Mouse (Mus musculus): ENCODE measurements around the gene Nckap5. TPM values are rescaled to one million over a fixed set of nuclear protein-coding genes. Genes with fewer than 3 reads are reported as not detected.

The Nckap5 gene
- polyA plus RNA-seq (2014; fragmentation: Nextera tagmentation; extraction: Ambion mirVana) = 1.6 and 3.2 TPM in 2 replicates

- WGBS (ENCODE audit: insufficient replicate concordance) = 3% methylated on average over 35 of the region's 35 CpGs
- no peak; the same call in 1 of the 2 replicates for ATAC-seq (replicated peaks; ENCODE audit: insufficient number of reproducible peaks, low FRiP score, low TSS enrichment)
Measured at GRCm38 (mm10) chr1:126830031-126830927, at the start of gene Nckap5. Gene Nckap5 (minus strand): TSS chr1:126830799.

GRCm38 (mm10) chr1:126877495-126877894 lies 46.9 kb upstream of the Nckap5 start:
- Histone ChIP-seq H3K9me3 (replicated peaks; ENCODE audit: control insufficient read depth, low read length) (no peaks in the 10 kb centered on the region), H3K36me3 (ENCODE audit: control insufficient read depth, insufficient read depth, low read length) (no peaks in the 10 kb centered on the region), H3K4me2 (no peak overlapping the region), H3K27me3 (ENCODE audit: control insufficient read depth, insufficient read depth, low read length) (no peaks in the 10 kb centered on the region), H3K4me3 (ENCODE audit: low read depth, low read length) (no peak overlapping the region), H3K4me1 (ENCODE audit: control insufficient read depth, insufficient read depth, low read length) (no peaks in the 10 kb centered on the region), H3K27ac (ENCODE audit: low read depth, low read length) (no peak overlapping the region), H3K9ac (ENCODE audit: low read depth, low read length) (no peak overlapping the region)
- ATAC-seq (replicated peaks; ENCODE audit: insufficient number of reproducible peaks, low FRiP score, low TSS enrichment) = no peak
- 88% methylated on average over 2 of the region's 2 CpGs for WGBS (ENCODE audit: insufficient replicate concordance)

More at GRCm38 (mm10) chr1:126830031-126830927, at the start of gene Nckap5:
- H3K4me1 ChIP-seq (ENCODE audit: control insufficient read depth, insufficient read depth, low read length) = no peaks in the 10 kb centered on the region; the same call in 1 of the 2 replicates
- no peaks in the 10 kb centered on the region for H3K27me3 ChIP-seq (ENCODE audit: control insufficient read depth, insufficient read depth, low read length)
- H3K9me3 ChIP-seq (replicated peaks; ENCODE audit: control insufficient read depth, low read length) = no peaks in the 10 kb centered on the region
- H3K27ac ChIP-seq (ENCODE audit: low read depth, low read length) = no peak within 1 kb of the TSS
- peak within 1 kb of the TSS; percentile 56 for H3K9ac ChIP-seq (ENCODE audit: low read depth, low read length)
- H3K4me3 ChIP-seq (ENCODE audit: low read depth, low read length) = peak within 1 kb of the TSS; percentile 45
- no peaks in the 10 kb centered on the region for H3K36me3 ChIP-seq (ENCODE audit: control insufficient read depth, insufficient read depth, low read length)
- H3K4me2 ChIP-seq = peak within 1 kb of the TSS; percentile 88

DNA sequence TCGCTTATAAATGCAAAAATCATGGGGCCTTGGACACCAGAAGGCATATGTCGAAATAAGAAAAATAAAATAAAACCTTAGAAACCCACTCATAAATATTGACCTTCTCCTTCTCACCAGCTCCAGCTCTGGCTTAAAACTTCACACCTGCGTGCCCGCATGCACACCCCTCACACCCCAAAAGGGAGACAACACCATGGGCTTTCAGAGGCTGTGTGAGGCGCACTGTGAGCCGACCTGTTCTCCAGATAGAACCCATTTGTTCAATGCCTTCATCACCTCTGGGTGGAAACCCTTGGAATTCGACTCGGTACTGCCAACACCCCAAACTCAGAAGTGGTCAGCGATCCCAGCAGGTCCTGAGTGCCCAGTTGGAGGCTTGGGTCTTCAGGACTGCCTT lies 37.8 kb upstream of the Nckap5 start:
- Histone ChIP-seq H3K9me3 (replicated peaks; ENCODE audit: control insufficient read depth, low read length) (no peaks in the 10 kb centered on the region), H3K9ac (ENCODE audit: low read depth, low read length) (no peak overlapping the region), H3K4me2 (no peak overlapping the region), H3K4me3 (ENCODE audit: low read depth, low read length) (no peak overlapping the region), H3K36me3 (ENCODE audit: control insufficient read depth, insufficient read depth, low read length) (no peaks in the 10 kb centered on the region), H3K27ac (ENCODE audit: low read depth, low read length) (no peak overlapping the region), H3K4me1 (ENCODE audit: control insufficient read depth, insufficient read depth, low read length) (no peaks in the 10 kb centered on the region), H3K27me3 (ENCODE audit: control insufficient read depth, insufficient read depth, low read length) (no peaks in the 10 kb centered on the region)
- ATAC-seq (replicated peaks; ENCODE audit: insufficient number of reproducible peaks, low FRiP score, low TSS enrichment) = no peak
- 79% methylated on average over 9 of the region's 9 CpGs for WGBS (ENCODE audit: insufficient replicate concordance)

DNA sequence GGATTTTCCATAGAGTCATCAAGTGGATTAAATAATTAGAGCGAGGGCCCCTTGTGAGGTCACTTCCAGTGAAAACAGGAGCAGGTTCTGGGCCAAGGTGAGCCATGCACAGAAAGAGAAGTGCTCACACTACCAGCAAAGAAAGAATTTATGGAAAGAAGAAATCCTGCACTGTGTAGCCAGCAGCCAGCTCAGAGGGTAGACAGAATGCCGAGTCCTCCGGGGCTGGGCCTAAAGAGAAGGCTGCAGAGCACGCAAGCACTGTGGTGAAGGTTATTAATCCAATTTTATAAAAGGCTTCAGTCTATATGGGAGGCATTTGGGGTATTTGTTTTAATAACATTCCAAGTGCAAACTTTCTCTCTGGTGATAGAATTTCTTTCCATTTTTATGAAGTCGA lies 37.3 kb upstream of the Nckap5 start:
- no peak overlapping the region for H3K4me2 ChIP-seq
- H3K9me3 ChIP-seq (replicated peaks; ENCODE audit: control insufficient read depth, low read length) = no peaks in the 10 kb centered on the region
- no peak overlapping the region for H3K4me3 ChIP-seq (ENCODE audit: low read depth, low read length)
- no peaks in the 10 kb centered on the region for H3K27me3 ChIP-seq (ENCODE audit: control insufficient read depth, insufficient read depth, low read length)
- H3K9ac ChIP-seq (ENCODE audit: low read depth, low read length) = no peak overlapping the region
- H3K4me1 ChIP-seq (ENCODE audit: control insufficient read depth, insufficient read depth, low read length) = no peaks in the 10 kb centered on the region
- ATAC-seq (replicated peaks; ENCODE audit: insufficient number of reproducible peaks, low FRiP score, low TSS enrichment) = no peak
- H3K36me3 ChIP-seq (ENCODE audit: control insufficient read depth, insufficient read depth, low read length) = no peaks in the 10 kb centered on the region
- WGBS (ENCODE audit: insufficient replicate concordance) = 87% methylated on average over 5 of the region's 5 CpGs
- H3K27ac ChIP-seq (ENCODE audit: low read depth, low read length) = no peak overlapping the region

GRCm38 (mm10) chr1:126865591-126866086 lies 35.0 kb upstream of the Nckap5 start:
- H3K27ac ChIP-seq (ENCODE audit: low read depth, low read length) = no peak overlapping the region
- no peak for ATAC-seq (replicated peaks; ENCODE audit: insufficient number of reproducible peaks, low FRiP score, low TSS enrichment)
- 65% methylated on average over 7 of the region's 7 CpGs for WGBS (ENCODE audit: insufficient replicate concordance)

GRCm38 (mm10) chr1:126861816-126862215 lies 31.2 kb upstream of the Nckap5 start:
- no peak for ATAC-seq (replicated peaks; ENCODE audit: insufficient number of reproducible peaks, low FRiP score, low TSS enrichment)
- Histone ChIP-seq H3K9me3 (replicated peaks; ENCODE audit: control insufficient read depth, low read length) (no peaks in the 10 kb centered on the region), H3K4me2 (no peak overlapping the region), H3K36me3 (ENCODE audit: control insufficient read depth, insufficient read depth, low read length) (no peaks in the 10 kb centered on the region), H3K9ac (ENCODE audit: low read depth, low read length) (no peak overlapping the region), H3K4me1 (ENCODE audit: control insufficient read depth, insufficient read depth, low read length) (no peaks in the 10 kb centered on the region), H3K27me3 (ENCODE audit: control insufficient read depth, insufficient read depth, low read length) (no peaks in the 10 kb centered on the region), H3K4me3 (ENCODE audit: low read depth, low read length) (no peak overlapping the region), H3K27ac (ENCODE audit: low read depth, low read length) (no peak overlapping the region)
- 60% methylated on average over 3 of the region's 3 CpGs for WGBS (ENCODE audit: insufficient replicate concordance)

More at GRCm38 (mm10) chr1:126865591-126866086, 35.0 kb upstream of the Nckap5 start:
- Histone ChIP-seq H3K4me1 (ENCODE audit: control insufficient read depth, insufficient read depth, low read length) (no peaks in the 10 kb centered on the region), H3K27me3 (ENCODE audit: control insufficient read depth, insufficient read depth, low read length) (no peaks in the 10 kb centered on the region), H3K9me3 (replicated peaks; ENCODE audit: control insufficient read depth, low read length) (no peaks in the 10 kb centered on the region), H3K4me3 (ENCODE audit: low read depth, low read length) (no peak overlapping the region), H3K36me3 (ENCODE audit: control insufficient read depth, insufficient read depth, low read length) (no peaks in the 10 kb centered on the region), H3K4me2 (no peak overlapping the region), H3K9ac (ENCODE audit: low read depth, low read length) (no peak overlapping the region)

DNA sequence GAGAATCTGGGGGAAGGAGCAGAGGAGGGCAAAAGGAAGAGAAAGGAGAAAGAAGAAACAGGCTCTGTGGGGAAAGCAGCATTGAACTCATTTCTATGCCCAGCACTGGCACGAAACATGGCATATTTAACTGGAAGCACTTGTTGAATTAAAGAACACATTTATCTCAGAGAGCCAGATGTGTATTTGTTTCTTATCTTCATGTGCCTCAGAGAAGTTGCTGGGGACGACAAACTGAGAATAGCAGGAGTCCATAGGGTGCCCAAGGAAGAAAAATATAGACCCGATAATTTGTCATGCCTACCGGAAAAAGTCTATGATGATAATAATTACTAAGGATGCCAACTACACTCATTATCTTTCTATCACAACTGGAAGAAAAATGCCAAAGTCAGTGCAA lies 29.9 kb upstream of the Nckap5 start:
- ATAC-seq (replicated peaks; ENCODE audit: insufficient number of reproducible peaks, low FRiP score, low TSS enrichment) = no peak
- Histone ChIP-seq H3K27ac (ENCODE audit: low read depth, low read length) (no peak overlapping the region), H3K9me3 (replicated peaks; ENCODE audit: control insufficient read depth, low read length) (no peaks in the 10 kb centered on the region), H3K4me2 (no peak overlapping the region), H3K36me3 (ENCODE audit: control insufficient read depth, insufficient read depth, low read length) (no peaks in the 10 kb centered on the region), H3K9ac (ENCODE audit: low read depth, low read length) (no peak overlapping the region), H3K4me3 (ENCODE audit: low read depth, low read length) (no peak overlapping the region), H3K4me1 (ENCODE audit: control insufficient read depth, insufficient read depth, low read length) (no peaks in the 10 kb centered on the region), H3K27me3 (ENCODE audit: control insufficient read depth, insufficient read depth, low read length) (no peaks in the 10 kb centered on the region)
- WGBS (ENCODE audit: insufficient replicate concordance) = 74% methylated on average over 4 of the region's 4 CpGs

GRCm38 (mm10) chr1:126849481-126849880 lies 18.9 kb upstream of the Nckap5 start:
- H3K4me3 ChIP-seq (ENCODE audit: low read depth, low read length) = no peak overlapping the region
- H3K9ac ChIP-seq (ENCODE audit: low read depth, low read length) = no peak overlapping the region
- no peaks in the 10 kb centered on the region for H3K9me3 ChIP-seq (replicated peaks; ENCODE audit: control insufficient read depth, low read length)
- no peak for ATAC-seq (replicated peaks; ENCODE audit: insufficient number of reproducible peaks, low FRiP score, low TSS enrichment)
- H3K36me3 ChIP-seq (ENCODE audit: control insufficient read depth, insufficient read depth, low read length) = no peaks in the 10 kb centered on the region
- H3K27me3 ChIP-seq (ENCODE audit: control insufficient read depth, insufficient read depth, low read length) = no peaks in the 10 kb centered on the region
- H3K27ac ChIP-seq (ENCODE audit: low read depth, low read length) = no peak overlapping the region
- no peaks in the 10 kb centered on the region for H3K4me1 ChIP-seq (ENCODE audit: control insufficient read depth, insufficient read depth, low read length)
- no peak overlapping the region for H3K4me2 ChIP-seq
- WGBS (ENCODE audit: insufficient replicate concordance) = 61% methylated on average over 6 of the region's 6 CpGs
